Mouse (Mus musculus) mesoderm, embryonic 11.5 days (tissue): ENCODE results near the gene Cdk5rap3.
A peak's percentile ranks its signal among the peaks of the same experiment; 100 is the strongest.

ENCODE experiments used
- DNase-seq: peaks from one replicate; pipeline ENCODE4 v3.0.0-alpha.2; 2012; ENCODE audit warnings: low read depth, low spot score

Cdk5rap3 gene

DNA sequence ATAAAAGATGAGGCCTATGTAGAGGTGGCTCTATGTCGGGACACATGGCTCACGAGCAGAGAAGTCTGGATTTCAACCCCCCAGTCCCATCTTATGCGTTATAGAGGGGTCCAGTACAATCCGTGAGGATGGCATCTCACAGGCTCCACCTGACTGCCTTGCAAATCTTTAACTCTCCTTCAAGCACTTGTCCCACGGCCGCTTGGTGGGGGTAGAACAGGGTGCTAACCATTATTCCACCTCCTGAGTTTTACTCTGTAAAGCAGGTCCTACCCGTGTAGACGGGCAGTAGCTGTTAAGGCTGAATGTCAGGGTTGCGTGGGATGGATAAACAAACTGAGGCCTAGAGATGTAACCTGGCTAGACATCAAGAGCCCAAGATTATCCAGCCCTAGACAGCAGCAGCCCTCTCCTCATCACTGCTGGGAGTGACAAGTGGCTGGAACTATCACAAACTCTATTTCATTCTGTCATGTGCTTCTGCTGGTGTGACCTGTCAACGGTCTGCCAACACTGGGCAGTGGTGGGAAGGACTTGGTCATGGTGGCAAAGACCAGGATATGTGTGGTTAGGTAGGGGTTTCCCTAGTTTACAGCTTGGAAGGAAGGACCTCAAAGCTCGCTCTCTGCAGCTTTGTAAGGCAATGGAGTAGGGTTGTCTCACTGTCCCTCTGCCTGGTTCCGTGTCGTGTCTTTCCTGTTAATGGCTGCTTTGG is 17.4 kb upstream of the Cdk5rap3 start:
- no peak for DNase-seq

DNA sequence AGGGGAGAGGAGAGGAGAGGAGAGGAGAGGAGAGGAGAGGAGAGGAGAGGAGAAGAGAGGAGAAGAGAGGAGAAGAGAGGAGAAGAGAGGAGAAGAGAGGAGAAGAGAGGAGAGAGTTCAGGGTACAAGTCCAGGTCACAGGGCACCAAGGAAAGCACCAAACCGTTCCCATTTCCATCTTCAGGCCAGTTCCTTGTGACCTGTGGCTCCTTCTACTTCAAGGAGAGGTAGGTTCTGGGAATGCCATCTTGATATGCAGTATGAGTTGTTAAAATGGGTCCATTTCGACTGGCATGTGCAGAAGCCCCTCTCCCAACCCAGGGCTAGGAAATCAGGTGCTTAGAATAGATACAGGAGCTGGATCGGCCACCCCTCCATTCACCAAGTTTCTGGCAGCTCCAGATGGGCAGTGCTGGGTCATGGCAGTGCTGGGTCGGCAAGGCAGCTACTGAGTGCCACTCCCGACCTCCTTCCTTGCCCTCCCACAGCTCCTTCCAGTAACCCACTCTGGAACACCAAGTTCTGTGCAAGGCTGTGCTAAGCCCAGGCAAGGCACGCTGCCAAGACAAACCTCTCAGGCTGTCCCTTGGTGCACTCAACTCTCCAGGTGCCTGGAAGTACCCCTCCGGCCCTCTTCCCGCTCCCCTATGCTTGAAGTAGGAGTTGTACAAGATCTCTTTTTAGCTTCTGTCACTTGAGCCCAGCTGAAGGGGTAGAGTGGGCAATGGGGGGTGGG is 15.2 kb upstream of the Cdk5rap3 start:
- DNase-seq = no peak

DNA sequence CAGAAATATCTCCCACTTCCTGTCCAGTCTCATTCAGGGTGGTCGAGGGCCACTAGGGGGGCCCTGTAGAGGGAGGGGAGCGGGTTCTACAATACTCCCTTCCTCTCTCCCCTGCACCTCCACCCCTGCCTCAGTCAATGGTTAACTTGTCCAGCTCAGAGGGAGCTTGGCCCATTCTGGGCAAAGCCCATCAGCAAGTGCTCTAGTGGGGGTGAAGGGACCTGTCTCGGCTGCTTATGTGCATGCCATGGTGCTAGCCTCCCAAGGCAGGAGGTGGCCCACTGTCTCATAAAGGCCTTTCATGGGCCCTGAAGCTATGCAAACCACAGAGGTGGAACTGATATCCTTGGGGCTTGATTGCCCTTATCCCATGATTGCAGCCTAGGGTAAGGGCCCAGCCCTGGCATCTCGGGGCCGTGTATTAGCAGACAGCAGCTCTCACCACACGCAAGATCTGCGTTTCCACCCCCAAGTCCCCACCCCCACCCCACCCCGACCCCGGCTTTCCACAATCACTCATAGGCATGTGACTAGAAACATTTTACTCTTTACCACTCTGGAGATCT is 13.6 kb upstream of the Cdk5rap3 start:
- DNase-seq = no peak

DNA sequence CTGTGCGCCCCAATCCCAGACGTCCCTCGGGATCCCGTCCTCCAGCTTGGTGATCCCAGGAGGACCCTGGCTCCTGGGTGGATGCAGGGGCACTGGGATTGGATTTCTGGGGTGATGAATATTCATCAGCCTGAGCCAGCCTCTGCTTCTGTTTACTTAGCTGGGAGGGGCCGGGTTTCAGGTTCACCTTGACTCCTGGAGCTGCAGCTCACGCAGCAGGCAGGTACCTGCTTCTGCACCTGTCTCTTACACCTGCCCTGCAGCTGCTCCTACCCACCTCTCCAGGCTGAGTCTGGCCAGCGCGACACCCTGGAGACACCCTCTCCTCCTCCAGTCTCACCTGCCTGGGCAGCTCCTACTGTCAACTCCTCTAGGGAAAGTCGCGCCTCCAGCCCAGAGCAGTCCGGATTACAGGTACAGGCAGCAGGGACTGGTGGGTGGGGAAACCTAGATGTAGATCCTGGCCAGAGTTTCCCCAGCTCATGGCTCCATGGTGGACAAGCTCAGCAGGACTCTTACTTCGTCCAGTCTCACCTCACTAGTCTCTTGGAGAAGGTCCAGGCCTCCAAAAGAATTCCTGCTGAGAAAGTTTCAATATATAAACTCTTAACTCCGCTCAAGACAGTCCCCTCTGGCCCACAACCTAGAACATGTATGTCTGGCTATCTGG is 12.9 kb upstream of the Cdk5rap3 start:
- DNase-seq = no peak

DNA sequence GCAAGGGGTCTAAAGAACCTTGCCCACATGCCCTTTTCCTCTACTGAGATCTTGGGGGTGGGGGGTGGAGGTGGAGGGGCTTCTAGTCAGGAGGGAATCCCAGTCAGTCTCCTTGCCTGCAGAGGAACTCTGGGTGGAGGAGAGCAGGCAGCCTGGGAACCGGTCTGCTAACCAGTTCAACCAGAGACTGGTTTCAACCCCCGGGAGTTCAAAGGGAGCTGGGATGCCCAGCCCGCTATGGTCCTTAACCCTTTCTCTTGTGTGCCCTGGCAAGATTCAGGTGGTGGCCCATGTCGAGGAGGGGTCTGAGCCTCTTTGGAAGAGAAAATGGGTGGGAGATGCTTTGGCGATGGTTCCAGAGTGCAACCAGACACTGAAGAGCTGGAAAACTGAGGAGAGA is 12.4 kb upstream of the Cdk5rap3 start:
- no peak for DNase-seq

DNA sequence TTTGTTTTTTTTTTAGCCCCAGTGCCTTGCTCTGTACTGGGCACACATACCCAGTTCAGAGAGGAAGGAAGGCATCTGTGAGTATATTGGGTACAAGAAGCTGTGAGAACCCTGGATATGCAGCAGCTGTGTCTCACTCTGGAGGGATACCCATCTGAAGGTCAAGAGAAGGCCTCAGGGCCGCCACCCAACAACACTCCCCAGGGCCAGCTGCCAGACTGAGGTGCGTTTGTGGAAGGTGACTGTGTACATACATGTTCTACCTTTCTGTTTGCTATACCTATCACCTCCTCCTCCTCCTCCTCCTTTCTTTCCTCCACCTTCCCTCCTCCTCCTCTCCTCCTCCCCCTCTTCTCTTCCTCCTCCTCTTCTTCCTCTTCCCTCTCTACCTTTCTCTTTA is 11.8 kb upstream of the Cdk5rap3 start, which contains the start of gene Prr15l:
Gene Prr15l (plus strand): TSS at position 17 of the 400 bp plus-strand sequence.
- DNase-seq = no peak

DNA sequence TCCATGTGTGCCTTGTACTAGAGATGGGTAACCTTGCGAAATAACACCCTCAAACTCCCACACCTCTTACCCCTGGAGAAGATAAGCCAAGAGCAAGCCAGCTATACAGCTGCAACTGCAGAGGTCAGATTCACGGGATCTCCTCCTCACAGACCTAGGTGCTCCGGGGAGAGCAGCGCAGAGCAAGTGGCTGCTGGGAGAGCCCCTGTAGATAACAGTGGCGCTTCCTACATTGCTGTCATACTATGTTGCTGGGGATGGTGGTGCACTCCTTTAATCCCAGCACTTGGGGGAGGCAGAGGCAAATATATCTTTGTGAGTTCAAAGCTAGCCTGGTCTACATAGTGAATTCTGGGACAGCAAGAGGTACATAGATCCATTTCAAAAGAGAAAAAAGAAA is 10.3 kb upstream of the Cdk5rap3 start:
- DNase-seq = no peak

DNA sequence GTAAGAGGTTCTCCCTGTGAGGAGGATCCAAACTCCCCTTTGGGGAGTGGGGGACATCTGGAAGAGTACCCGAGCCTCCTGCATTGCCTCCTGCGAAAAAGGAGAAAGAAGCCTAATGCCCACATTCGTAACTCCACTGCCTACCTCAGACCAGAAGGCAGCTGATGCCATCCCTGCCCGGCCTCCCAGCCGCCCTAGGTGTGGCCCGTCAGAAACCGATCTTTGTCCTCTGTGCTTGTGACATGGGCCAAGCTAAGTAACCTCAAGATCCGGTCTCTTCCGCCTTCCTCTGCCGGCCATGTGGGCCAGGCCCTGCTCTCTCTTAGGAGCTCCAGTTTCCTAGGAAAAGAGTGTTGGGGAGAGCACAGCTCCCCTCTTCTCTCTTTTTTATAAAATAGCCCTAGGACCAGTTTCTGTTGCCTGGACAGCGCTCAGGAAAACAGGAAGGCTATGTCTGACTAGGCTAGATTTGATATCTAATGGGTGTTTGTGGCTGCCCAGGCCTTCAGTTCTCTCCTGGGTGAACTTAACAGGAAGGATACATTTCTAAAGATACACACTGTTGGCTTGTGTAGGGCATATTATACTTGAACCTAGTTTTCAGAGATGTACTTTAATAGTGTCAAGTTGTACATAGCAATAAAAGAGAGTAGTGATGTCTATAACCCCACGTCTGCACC is 9.3 kb upstream of the Cdk5rap3 start:
- no peak for DNase-seq

DNA sequence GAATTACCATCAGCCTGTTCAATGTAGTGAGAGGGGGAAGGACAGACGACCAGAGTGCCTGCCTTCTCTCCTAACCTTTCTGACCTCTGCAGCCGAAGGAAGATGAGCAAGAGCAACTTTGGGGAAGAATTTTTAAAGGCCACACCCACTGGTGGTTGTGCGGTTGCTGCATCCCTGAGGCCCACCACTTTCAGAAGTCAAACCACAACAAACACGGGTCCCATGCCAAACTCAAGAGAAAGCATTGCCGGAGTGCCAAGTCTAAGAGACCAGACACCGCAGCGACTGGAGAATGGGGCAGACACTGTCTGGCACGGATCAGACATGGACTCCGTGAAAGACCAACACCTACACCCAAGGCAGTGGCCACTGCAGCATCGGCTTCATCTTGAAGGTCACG is 8.6 kb upstream of the Cdk5rap3 start:
- DNase-seq = no peak

DNA sequence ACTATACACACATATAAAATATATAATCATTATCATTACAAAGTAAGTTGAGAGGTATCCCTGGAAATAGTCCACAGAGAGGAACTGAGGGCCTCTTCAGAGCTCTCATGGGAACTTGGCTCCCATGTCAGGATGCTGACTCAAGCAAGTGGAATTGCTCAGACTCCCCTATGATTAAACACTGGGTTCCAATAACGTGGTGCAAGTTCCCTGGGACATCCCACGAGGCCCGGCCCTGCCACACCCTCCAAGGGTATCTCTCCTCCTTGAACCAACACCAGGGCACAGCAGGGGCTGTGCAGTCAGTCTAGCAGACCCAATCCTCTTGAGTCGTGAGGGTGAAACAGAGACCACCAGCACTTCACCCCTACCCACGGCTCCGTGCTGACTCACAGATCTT is 2.7 kb upstream of the Cdk5rap3 start:
- DNase-seq = no peak

DNA sequence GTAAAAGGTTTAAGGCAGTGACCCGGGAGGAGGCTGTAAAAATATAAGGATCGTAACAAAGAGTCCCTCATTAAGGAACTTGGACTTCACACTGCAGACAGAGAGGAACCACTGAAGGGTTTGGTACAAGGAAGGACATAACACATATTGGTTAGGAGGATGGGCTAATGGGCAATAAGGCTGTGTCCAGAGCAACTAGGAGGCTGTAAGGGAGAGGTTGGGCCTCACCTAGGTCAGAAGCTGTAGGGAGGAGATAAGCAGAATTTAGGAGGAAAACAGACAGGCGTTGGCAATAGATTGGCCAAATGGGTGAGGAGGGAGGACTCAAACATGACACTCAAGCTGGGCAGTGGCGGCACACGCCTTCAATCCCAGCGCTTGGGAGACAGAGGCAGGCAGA is 1.1 kb upstream of the Cdk5rap3 start:
- no peak for DNase-seq

DNA sequence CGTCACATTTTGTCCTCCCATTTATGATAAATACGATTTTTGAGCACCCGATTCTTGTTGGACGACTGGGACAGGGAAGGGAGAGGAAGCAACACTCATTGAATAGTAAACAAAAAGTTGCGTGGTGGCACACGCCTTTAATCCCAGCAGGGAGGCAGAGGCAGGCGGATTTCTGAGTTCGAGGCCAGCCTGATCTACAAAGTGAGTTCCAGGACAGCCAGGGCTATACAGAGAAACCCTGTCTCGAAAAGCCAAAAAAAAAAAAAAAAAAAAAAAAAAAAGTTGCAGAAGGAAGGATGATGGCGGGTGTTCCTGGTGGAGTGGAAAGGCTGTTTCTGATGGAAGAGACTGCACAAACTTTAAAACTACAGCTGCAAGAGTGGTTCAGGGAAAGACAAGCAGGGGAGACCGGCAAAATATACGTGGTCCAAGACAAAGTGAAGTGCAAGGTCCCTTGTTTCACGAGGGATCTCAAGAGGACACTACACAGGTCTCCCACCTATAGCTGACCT is 645 bp upstream of the Cdk5rap3 start:
- no peak for DNase-seq

DNA sequence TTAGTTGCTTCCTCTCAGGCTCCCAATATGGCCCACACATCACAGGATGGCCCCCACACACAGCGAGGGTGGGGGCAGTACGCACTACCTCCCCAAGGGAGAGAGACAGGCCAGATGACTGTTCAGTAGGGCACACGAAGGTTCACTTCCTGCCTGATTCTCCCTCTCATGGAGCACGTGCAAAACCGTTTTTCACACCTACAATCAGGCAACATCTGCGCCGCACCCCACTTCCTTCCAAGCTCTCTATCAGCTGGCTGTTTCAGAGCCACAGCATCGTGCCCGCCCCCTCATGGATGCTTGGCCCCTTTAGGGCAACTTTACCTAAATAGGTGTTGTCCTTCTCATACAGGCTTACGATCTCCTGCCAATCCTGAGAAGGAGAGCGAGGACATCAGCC is 3.6 kb downstream of the Cdk5rap3 start:
- no peak for DNase-seq

DNA sequence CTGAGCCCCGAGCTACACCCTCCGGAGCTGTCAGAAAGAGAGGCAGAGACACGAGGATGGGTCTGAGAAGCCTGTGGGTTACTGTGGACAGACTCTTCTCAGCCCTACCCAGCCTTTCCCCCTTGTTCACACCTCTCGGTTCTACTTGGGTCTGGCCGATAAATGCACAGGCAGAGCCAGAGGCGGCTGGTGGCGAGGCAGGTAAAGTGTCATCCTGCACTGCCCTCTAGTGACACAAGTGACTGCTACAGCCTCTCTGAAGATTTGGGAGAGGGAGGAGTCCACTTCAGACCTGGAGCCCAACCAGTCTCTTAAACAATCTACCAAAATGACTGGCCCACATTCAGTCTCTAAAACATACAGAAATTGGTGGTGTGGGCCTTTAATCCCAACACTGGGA is 6.3 kb downstream of the Cdk5rap3 start:
- peak; percentile 85 for DNase-seq

DNA sequence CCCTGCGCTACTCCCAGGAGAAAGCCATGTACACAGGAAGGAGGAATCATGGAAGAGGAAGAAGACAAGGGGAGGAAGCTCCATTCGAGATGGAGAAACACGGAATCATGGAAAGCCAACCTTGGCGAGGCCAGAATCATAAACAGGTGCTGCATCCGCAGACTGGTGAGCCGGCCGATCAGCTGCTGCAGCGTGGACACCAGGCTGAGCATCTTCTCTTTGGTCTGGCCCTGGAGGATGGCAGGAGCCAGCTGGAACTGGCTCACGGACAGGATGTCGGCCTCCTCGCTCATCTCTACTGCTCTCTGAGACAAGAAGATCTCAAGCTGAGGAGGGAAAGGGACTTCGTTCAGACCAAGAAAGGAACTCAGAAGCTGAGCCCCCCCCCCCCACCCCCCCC is 7.7 kb downstream of the Cdk5rap3 start:
- DNase-seq = no peak

DNA sequence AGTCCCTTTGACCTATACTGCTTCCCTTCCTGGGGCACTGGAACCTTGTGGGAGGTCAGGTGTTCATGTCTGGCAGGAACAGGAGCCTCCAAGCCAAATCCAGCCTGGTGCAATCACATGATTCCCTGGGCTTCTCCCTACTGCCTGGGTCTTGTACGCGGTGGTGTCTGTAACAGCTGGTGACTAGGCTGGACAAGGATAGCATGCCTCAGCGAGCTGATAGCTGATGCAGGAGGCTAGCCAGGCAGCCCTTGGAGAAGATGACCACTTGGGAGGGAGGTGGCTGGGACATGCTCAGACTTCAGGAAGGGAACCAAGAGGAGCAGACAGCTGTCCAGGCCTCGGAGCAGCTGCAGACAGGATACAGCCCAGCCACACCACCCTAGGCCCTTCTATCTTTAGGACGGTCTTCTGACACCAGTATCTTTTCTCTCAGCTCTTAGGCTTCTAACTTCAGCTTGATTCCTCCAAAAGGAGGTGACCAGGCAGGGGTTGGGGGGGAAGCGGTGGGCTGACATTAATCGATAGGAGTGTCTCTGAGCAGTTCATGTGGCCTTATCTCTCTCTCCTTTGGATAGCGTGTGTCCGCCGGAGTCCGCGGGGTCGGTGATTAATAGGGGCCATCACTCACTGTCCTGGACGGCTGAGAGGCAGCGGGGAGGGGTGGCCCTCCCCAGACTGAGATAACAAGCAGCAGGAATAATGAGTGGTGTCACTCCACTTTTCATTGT is 9.7 kb downstream of the Cdk5rap3 start:
- no peak for DNase-seq

DNA sequence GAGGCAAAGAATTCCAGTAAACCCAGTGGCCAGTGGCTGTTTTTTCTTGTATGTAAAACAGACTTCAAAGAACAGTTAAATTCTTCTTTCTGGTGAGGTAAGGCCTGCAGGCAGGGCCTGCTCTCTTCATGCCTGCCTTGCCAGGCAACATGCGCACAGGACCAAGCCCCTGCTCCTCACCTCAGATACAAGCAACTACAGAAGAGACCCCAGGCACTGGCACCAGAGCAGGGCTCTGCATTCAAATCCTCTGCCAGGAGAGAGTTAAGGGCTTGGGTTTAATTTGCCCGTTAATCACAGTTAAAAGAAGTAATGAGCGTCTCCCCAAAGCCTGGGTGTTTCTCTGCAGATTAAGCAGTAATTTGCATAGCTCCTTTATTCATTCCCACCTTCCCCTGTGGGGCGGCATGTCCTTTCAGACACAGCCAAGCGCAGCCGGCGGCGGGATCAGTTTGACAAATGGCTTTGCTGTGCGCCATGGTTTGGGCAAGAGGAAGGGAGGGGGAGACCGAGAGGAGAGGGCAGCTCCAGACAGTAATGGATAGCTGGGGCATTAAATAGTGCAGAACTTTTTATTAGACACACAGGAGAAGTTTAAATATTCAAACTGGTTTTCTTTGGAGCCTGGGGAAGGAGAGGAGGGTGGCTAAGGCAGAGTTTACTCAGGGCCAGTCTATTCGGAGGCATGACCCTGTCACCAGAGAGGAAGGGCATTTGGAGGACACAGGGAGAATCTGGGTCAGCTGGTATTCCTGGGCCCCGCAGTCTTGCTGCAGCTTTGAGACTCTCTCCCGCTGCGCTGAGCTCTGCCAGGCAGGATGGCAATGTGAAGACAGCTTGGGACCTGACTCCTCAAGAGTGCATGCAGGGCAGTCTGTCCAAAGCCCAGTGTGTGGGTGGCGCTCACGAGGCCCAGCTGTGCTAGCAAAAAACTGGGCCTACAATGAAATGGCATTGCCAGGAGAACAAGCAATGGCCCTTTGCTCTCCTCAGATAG is 13.4 kb downstream of the Cdk5rap3 start:
- DNase-seq = peak; percentile 88

DNA sequence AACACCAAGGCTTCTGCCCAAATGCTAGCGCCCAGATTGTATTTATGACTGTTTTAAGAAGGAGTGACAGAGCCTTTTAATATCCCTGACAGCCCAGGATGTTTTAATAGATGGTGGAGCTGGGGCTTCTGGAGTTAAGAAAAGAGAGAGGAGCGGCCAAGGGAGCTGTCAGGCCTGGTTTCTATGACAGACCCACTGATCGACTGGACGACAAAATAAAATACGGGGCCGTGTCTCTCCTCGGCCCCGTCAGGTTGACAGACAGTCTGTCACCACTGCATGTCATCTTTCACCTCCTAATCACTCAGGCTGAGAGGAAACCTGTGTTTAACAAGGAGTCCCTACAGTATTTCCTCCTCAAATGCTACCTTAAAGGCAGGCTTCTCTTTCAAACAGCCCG is 15.0 kb downstream of the Cdk5rap3 start:
- DNase-seq = no peak

DNA sequence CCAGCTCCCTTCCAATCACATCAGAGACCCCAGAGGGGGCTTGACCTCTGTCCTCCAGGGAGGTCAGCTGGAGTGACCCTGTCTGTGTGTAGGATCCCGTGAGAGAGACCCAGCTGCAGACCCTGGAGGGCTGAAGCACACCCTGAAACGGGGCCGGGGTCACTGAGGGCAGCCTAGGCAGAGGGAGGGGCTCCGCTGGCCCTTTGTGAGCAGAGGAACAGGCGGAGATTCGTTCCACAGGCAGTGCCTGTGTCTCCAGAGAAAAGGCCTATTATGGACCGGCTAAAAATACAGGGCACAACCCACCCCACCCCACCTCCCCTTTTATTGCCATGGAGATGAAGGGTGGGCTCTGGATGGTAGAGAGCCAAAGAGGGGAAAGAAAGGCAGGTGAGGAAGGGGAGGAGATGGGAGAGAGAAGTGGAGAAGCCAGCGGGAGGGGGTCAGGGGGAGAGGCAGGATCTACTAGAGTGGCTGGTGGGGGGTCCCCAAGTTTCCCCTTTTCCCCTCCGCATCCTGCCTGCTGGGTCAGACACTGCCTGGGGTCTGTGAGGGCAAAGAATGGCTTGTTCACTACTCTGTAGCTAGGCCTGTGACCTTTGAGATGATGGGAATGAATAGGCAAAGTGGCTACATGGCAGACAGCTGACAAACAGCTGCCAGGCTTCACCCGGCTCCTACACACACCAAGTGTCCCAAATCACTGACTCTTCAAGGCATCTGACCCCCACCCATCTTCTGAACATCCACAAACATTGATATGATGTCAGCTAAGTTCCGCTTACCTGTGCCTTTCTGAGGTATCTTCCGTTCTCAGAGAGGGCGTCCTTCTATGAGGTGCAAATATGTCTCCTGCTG is 16.6 kb downstream of the Cdk5rap3 start:
- DNase-seq = peak; percentile 92
